Mouse (Mus musculus): ENCODE results near the gene Mrpl35.
"Not testable (repeated sequence)": the region's sequence is repeated elsewhere in the genome, so short reads cannot be mapped to it uniquely, and the experiment has no call there.

Mrpl35 gene

GRCm38 (mm10) chr6:71826869-71827268 is at the start of gene Mrpl35:
Mrpl35 (minus strand) TSS chr6:71826969.
- DNase-seq: no peak

- DNase-seq: no peak
These were observed 44.6 kb upstream of the Mrpl35 start for GRCm38 (mm10) chr6:71871396-71871795.

GRCm38 (mm10) chr6:71868809-71869208 is 42.0 kb upstream of the Mrpl35 start:
- DNase-seq: no peak

- DNase-seq: no peak
These were observed 41.0 kb upstream of the Mrpl35 start for GRCm38 (mm10) chr6:71867751-71868150.

- DNase-seq: not testable (repeated sequence)
These were observed 20.1 kb upstream of the Mrpl35 start for GRCm38 (mm10) chr6:71846906-71847305.

- no peak for DNase-seq
These were observed 14.0 kb upstream of the Mrpl35 start for GRCm38 (mm10) chr6:71840597-71841290.

GRCm38 (mm10) chr6:71839815-71840214 is 13.0 kb upstream of the Mrpl35 start:
- DNase-seq: no peak

- DNase-seq: peak; percentile 36
These were observed 10.0 kb upstream of the Mrpl35 start for GRCm38 (mm10) chr6:71836811-71837210.

- DNase-seq: peak; percentile 97
These were observed 4.8 kb upstream of the Mrpl35 start for GRCm38 (mm10) chr6:71831581-71831960.

- peak; percentile 99 for DNase-seq
These were observed 4.2 kb upstream of the Mrpl35 start, which contains the start of gene Immt for GRCm38 (mm10) chr6:71830690-71831580. Immt (plus strand) TSS chr6:71831331.

GRCm38 (mm10) chr6:71829768-71830167 is 3.0 kb upstream of the Mrpl35 start:
- DNase-seq: peak; percentile 29

GRCm38 (mm10) chr6:71823961-71824360 is 2.8 kb downstream of the Mrpl35 start:
- no peak for DNase-seq

- DNase-seq: peak; percentile 82
These were observed 3.3 kb downstream of the Mrpl35 start for GRCm38 (mm10) chr6:71823488-71823887.

GRCm38 (mm10) chr6:71823085-71823484 is 3.7 kb downstream of the Mrpl35 start:
- no peak for DNase-seq

GRCm38 (mm10) chr6:71819764-71820292 is 6.9 kb downstream of the Mrpl35 start:
- DNase-seq: no peak

GRCm38 (mm10) chr6:71812820-71813219 is 13.9 kb downstream of the Mrpl35 start:
- no peak for DNase-seq

GRCm38 (mm10) chr6:71809890-71810289 is 16.9 kb downstream of the Mrpl35 start:
- DNase-seq: no peak

- DNase-seq: no peak
These were observed 20.1 kb downstream of the Mrpl35 start for GRCm38 (mm10) chr6:71806713-71807112.

- DNase-seq: peak; percentile 74
These were observed 22.5 kb downstream of the Mrpl35 start for GRCm38 (mm10) chr6:71804061-71804829.

- DNase-seq: no peak
These were observed 23.2 kb downstream of the Mrpl35 start for GRCm38 (mm10) chr6:71803609-71804008.

- no peak for DNase-seq
These were observed 25.1 kb downstream of the Mrpl35 start for GRCm38 (mm10) chr6:71801714-71802094.

GRCm38 (mm10) chr6:71801011-71801713 is 25.6 kb downstream of the Mrpl35 start:
- no peak for DNase-seq
